In the genomic region with DNA sequence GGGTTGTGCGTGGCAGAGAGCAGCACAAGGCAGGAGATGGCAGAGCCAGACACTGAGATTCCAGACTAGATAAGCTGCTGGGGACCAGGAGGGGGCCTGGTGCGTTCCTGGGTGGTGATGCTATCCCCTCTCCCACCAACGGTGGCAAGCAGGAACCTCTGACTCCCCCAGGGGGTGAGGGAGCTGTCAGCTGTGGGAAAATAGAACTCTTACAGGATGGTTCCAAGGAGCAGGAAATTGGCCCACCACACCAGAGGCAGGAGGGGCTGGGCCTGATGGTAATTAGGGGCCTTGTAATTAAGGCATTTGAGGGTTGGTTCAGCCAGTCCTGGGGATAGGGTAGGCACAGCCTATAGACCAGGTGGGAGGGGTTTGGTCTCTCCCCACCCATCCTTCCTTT, we compare ENCODE assay signal across 22 mouse cellular contexts. TPM values are rescaled to one million over a fixed set of nuclear protein-coding genes. Genes with fewer than 3 reads are reported as not detected.
A peak's percentile ranks its signal among the peaks of the same experiment; 100 is the strongest.
DNase-seq lines count a peak whose midpoint lies in the region; ATAC-seq and TF ChIP-seq lines count a peak whose summit lies in the region.
"Had no signal": no experiment of that assay in that cellular context is flagged by ENCODE, and none has a peak within 500 bp of the region (broad histone marks: within the 10 kb centered on the region; RNA-seq: fewer than 3 reads in every experiment).

No protein-coding gene starts in this region.

- no peak for ATAC-seq in limb, embryonic 13.5 days (ENCODE audit: low FRiP score, low read depth)
- ATAC-seq: midbrain, embryonic 15.5 days had no signal

- 14% methylated on average over 3 of the region's 3 CpGs for WGBS in limb, embryonic 13.5 days
- 53% methylated on average over 3 of the region's 3 CpGs for WGBS in kidney, adult 2 months

- no peaks in the 10 kb centered on the region for H3K27me3 ChIP-seq in limb, embryonic 13.5 days
- no peaks in the 10 kb centered on the region for H3K27me3 ChIP-seq in kidney, adult 2 months (replicated peaks; ENCODE audit: control insufficient read depth, insufficient read depth, low read length)
- H3K27me3 ChIP-seq: midbrain, embryonic 15.5 days had no signal

- DNase-seq in heart, adult 11 months, result peak; percentile 82
- no peak for DNase-seq in heart, postnatal 10 days
- peak; percentile 53 for DNase-seq in retina, postnatal 1 day
- no peak for DNase-seq in retina, embryonic 14.5 days (ENCODE audit: low spot score)
- no peak for DNase-seq in layer of hippocampus, adult 18-20 months (ENCODE audit: low spot score in 2 of 2)
- no peak for DNase-seq in kidney, adult 2 months
- DNase-seq: adrenal gland, postnatal 36 days; cerebellum, adult 8-10 months; heart, adult 18-20 months; liver; lung, postnatal 10 days; thymus, postnatal 4 days had no signal

- no peak for TF ChIP-seq CTCF in kidney, adult 2 months (conservative IDR thresholded peaks at IDR 0.05; ENCODE audit: insufficient read depth, insufficient read length, low read depth, low read length)

- H3K4me1 ChIP-seq in limb, embryonic 13.5 days, result peaks cover 13% of the 10 kb centered on the region
- H3K4me1 ChIP-seq in kidney, adult 2 months (ENCODE audit: control insufficient read depth, insufficient read depth, low read length), result no peaks in the 10 kb centered on the region

- TF ChIP-seq POLR2A in kidney, adult 2 months (IDR thresholded peaks at IDR 0.05; ENCODE audit: low read depth, low read length), result no peak

- intact Hi-C loops in heart, postnatal 10 days (cut with DNase I), result no loop called here

- H3K9me3 ChIP-seq in limb, embryonic 13.5 days, result no peaks in the 10 kb centered on the region
- H3K9me3 ChIP-seq: midbrain, embryonic 15.5 days had no signal

- H3K27ac ChIP-seq in limb, embryonic 13.5 days, result no peak overlapping the region
- no peak overlapping the region for H3K27ac ChIP-seq in kidney, adult 2 months (ENCODE audit: insufficient read depth, low read depth, low read length)
- H3K27ac ChIP-seq: midbrain, embryonic 15.5 days had no signal

- no peaks in the 10 kb centered on the region for H3K36me3 ChIP-seq in limb, embryonic 13.5 days
- H3K36me3 ChIP-seq in kidney, adult 2 months (ENCODE audit: control insufficient read depth, insufficient read depth, low read length), result no peaks in the 10 kb centered on the region
- H3K36me3 ChIP-seq: midbrain, embryonic 15.5 days had no signal

- H3K4me2 ChIP-seq in limb, embryonic 13.5 days (replicated peaks), result no peak overlapping the region
- H3K4me2 ChIP-seq: midbrain, embryonic 15.5 days had no signal

- H3K9ac ChIP-seq in limb, embryonic 13.5 days, result peak overlapping the region; percentile 4; the same call in 1 of the 2 replicates
- H3K9ac ChIP-seq: midbrain, embryonic 15.5 days had no signal

- no peak overlapping the region for H3K4me3 ChIP-seq in limb, embryonic 13.5 days
- H3K4me3 ChIP-seq in kidney, adult 2 months (ENCODE audit: insufficient read depth, low read depth, low read length), result no peak overlapping the region
- H3K4me3 ChIP-seq: megakaryocyte, embryonic 14.5 days; midbrain, embryonic 15.5 days; myocyte had no signal

RNA-seq across cellular contexts. Expression of gene Edn2, which starts 51.8 kb away (rescaled TPM):
- not detected for total RNA-seq in heart, postnatal 10 days (2021)
- polyA plus RNA-seq in limb, embryonic 13.5 days (2015; fragmentation: Nextera tagmentation; extraction: Ambion mirVana), result 1.1 and 1.2 TPM in 2 replicates
- not detected for total RNA-seq in layer of hippocampus, adult 18-20 months (2021)
- polyA plus RNA-seq in kidney, adult 2 months (2012; rRNA removed), result not detected in 2 replicates
- total RNA-seq: adrenal gland, postnatal 36 days; CH12.LX; gastrocnemius, adult 8-10 months; heart, adult 18-20 months; hematopoietic stem cell, adult 5-6 weeks; layer of hippocampus, postnatal 25 days; left cerebral cortex, postnatal 14 days; neutrophil, adult 5-6 weeks had no signal
- polyA plus RNA-seq: myocyte had no signal

Comparison
In these comparisons a context has a peak if more than half of its experiments do, and no peak if none do; other contexts are left out.
1. DNase-seq: peak in heart, adult 11 months (single experiment) and retina, postnatal 1 day (single experiment); none in heart, postnatal 10 days (0 of 2), retina, embryonic 14.5 days (single experiment), layer of hippocampus, adult 18-20 months (0 of 2) and kidney, adult 2 months (single experiment).